Mouse (Mus musculus) brain, embryonic 14.5 days (tissue): ENCODE measurements around the gene Gfi1.

Experiments
- CTCF ChIP-seq: fragments of 200-500 bp; IDR thresholded peaks from 2 replicates; pipeline ENCODE4 v1.5.1; 2012; ENCODE audit warnings: inconsistent platforms, mild to moderate bottlenecking, moderate library complexity, borderline replicate concordance; ENCODE audit not compliant: insufficient read depth, insufficient read length; ENCODE audit errors: extremely low read depth
- POLR2A ChIP-seq: fragments of 200-500 bp; IDR thresholded peaks from 2 replicates; pipeline ENCODE4 v1.6.1; 2012; ENCODE audit warnings: mild to moderate bottlenecking, inconsistent platforms, borderline replicate concordance; ENCODE audit not compliant: poor library complexity, insufficient read depth, insufficient read length, severe bottlenecking; ENCODE audit errors: extremely low read depth

DNA sequence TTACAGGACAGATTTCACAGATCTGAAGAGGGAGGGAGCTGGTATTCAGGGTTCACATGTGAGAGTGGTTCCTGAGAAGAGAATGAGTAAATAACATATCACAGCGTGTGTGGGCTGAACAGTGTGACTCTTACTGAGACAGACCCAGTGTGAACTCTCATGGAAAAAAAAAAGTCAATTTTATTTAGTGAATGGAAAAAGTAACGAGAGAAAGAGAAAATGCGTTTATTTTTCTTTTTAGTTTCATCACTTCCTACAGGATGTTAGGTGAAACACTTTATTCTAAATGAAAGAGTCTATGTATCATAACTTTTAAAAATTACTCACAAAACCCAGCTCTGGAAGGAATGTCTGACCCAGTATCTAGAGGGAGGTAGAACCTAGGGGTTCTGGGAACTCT is 5.6 kb upstream of the Gfi1 start:
- no peak for TF ChIP-seq POLR2A
- TF ChIP-seq CTCF, result no peak
